Mouse (Mus musculus): ENCODE measurements around the gene Grk3. TPM values are rescaled to one million over a fixed set of nuclear protein-coding genes. Genes with fewer than 3 reads are reported as not detected.

Gene Grk3
- polyA plus RNA-seq, 1 experiment from 2014 or later = 18.2 TPM

- no peak for ATAC-seq (ENCODE audit: insufficient number of reproducible peaks, insufficient read depth, low FRiP score, low read depth)
- Histone ChIP-seq H3K36me3 (ENCODE audit: control insufficient read depth, insufficient read depth, low read length) (no peaks in the 10 kb centered on the region), H3K4me2 (replicated peaks; ENCODE audit: low read depth, low read length) (no peak overlapping the region), H3K27ac (ENCODE audit: low read length) (no peak overlapping the region), H3K27me3 (ENCODE audit: control insufficient read depth, insufficient read depth, low read length) (no peaks in the 10 kb centered on the region), H3K4me3 (ENCODE audit: low read depth, low read length) (no peak overlapping the region), H3K4me1 (ENCODE audit: control insufficient read depth, insufficient read depth, low read length) (peaks cover 20% of the 10 kb centered on the region; the same call in 1 of the 2 replicates), H3K9me3 (ENCODE audit: control insufficient read depth, low read depth, low read length) (no peaks in the 10 kb centered on the region), H3K9ac (replicated peaks; ENCODE audit: low read depth, low read length) (no peak overlapping the region)
- 58% methylated on average over 4 of the region's 4 CpGs for WGBS
Measured at GRCm38 (mm10) chr5:112963495-112963894, 52.1 kb downstream of the Grk3 start.

DNA sequence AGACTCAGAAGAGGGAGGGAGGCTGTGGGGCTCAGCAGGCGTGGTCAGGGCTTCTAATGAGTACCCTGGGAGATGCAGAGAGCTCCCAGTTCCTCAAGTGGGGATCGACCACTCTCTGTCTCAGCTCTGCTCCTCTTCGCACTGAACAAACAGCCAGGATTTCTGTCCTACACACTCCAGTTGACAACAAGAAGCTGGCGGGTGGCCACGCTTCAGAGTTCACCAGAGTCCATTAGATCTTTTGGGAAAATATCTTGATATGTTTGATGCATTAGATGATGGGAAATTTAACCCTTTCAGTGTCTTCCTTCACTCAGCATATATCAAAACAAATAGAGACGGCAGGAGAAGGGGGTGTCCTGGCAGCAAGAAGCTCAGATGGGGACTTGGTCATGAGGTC is 53.4 kb downstream of the Grk3 start:
- Histone ChIP-seq H3K4me1 (ENCODE audit: control insufficient read depth, insufficient read depth, low read length) (peaks cover 23% of the 10 kb centered on the region; the same call in 1 of the 2 replicates), H3K27me3 (ENCODE audit: control insufficient read depth, insufficient read depth, low read length) (no peaks in the 10 kb centered on the region), H3K9me3 (ENCODE audit: control insufficient read depth, low read depth, low read length) (no peaks in the 10 kb centered on the region), H3K4me3 (ENCODE audit: low read depth, low read length) (no peak overlapping the region), H3K9ac (replicated peaks; ENCODE audit: low read depth, low read length) (no peak overlapping the region), H3K4me2 (replicated peaks; ENCODE audit: low read depth, low read length) (no peak overlapping the region), H3K36me3 (ENCODE audit: control insufficient read depth, insufficient read depth, low read length) (no peaks in the 10 kb centered on the region), H3K27ac (ENCODE audit: low read length) (no peak overlapping the region)
- ATAC-seq (ENCODE audit: insufficient number of reproducible peaks, insufficient read depth, low FRiP score, low read depth) = no peak
- 78% methylated on average over 6 of the region's 6 CpGs for WGBS

DNA sequence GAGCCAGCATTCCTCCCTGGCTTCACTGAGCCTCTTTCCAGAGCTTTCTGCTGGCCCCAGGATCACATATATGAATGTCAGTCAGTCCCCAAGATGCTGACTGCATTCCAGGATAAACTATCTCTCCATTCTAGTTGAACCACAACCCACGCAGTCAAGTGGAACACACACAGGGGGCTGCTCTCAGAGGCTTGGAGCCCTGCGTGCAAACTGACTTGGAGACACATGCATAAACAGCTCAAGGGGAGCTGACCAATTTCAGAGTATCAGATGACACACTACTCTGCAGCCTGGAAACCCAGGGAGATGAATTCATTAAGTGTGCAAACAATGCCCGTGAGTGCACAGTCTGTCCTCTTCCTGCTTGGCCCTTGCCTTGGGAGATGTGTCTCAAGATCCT is 54.7 kb downstream of the Grk3 start:
- WGBS = 16% methylated on average over 3 of the region's 3 CpGs
- ATAC-seq (ENCODE audit: insufficient number of reproducible peaks, insufficient read depth, low FRiP score, low read depth) = no peak; the same call in 1 of the 2 replicates

GRCm38 (mm10) chr5:112958293-112958692 is 57.3 kb downstream of the Grk3 start:
- H3K4me3 ChIP-seq (ENCODE audit: low read depth, low read length) = no peak overlapping the region
- no peak overlapping the region for H3K9ac ChIP-seq (replicated peaks; ENCODE audit: low read depth, low read length)
- no peaks in the 10 kb centered on the region; the same call in 1 of the 2 replicates for H3K36me3 ChIP-seq (ENCODE audit: control insufficient read depth, insufficient read depth, low read length)
- ATAC-seq (ENCODE audit: insufficient number of reproducible peaks, insufficient read depth, low FRiP score, low read depth) = no peak
- H3K4me2 ChIP-seq (replicated peaks; ENCODE audit: low read depth, low read length) = no peak overlapping the region
- no peaks in the 10 kb centered on the region for H3K9me3 ChIP-seq (ENCODE audit: control insufficient read depth, low read depth, low read length)
- peaks cover 19% of the 10 kb centered on the region; the same call in 1 of the 2 replicates for H3K4me1 ChIP-seq (ENCODE audit: control insufficient read depth, insufficient read depth, low read length)
- no peak overlapping the region for H3K27ac ChIP-seq (ENCODE audit: low read length)
- 65% methylated on average over 5 of the region's 5 CpGs for WGBS
- H3K27me3 ChIP-seq (ENCODE audit: control insufficient read depth, insufficient read depth, low read length) = no peaks in the 10 kb centered on the region

More for the DNA sequence above, 54.7 kb downstream of the Grk3 start:
- Histone ChIP-seq H3K4me1 (ENCODE audit: control insufficient read depth, insufficient read depth, low read length) (peaks cover 23% of the 10 kb centered on the region; the same call in 1 of the 2 replicates), H3K36me3 (ENCODE audit: control insufficient read depth, insufficient read depth, low read length) (no peaks in the 10 kb centered on the region), H3K9ac (replicated peaks; ENCODE audit: low read depth, low read length) (no peak overlapping the region), H3K4me2 (replicated peaks; ENCODE audit: low read depth, low read length) (no peak overlapping the region), H3K27ac (ENCODE audit: low read length) (no peak overlapping the region), H3K4me3 (ENCODE audit: low read depth, low read length) (no peak overlapping the region), H3K27me3 (ENCODE audit: control insufficient read depth, insufficient read depth, low read length) (no peaks in the 10 kb centered on the region), H3K9me3 (ENCODE audit: control insufficient read depth, low read depth, low read length) (no peaks in the 10 kb centered on the region)

DNA sequence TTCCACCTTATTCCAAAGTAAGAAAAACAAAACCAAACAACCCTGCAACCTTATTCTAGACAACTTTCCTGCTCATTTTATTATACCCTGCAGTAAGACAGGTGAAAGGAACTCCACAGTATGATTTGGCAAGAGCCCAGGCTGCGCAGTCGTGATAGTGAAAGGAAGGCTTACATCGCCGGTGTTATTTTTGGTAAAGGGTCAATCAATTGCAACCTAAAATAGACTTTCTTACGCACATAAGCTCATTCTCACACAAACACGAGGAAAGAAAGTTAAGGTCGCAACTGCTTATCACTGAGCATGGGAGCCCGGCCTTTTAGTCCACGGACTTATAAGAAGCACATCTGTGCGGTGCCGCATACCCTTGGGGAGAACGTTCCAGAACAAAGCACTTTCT is 58.8 kb downstream of the Grk3 start:
- WGBS = 72% methylated on average over 12 of the region's 12 CpGs
- Histone ChIP-seq H3K4me2 (replicated peaks; ENCODE audit: low read depth, low read length) (no peak overlapping the region), H3K4me1 (ENCODE audit: control insufficient read depth, insufficient read depth, low read length) (peaks cover 18% of the 10 kb centered on the region; the same call in 1 of the 2 replicates), H3K27me3 (ENCODE audit: control insufficient read depth, insufficient read depth, low read length) (no peaks in the 10 kb centered on the region), H3K4me3 (ENCODE audit: low read depth, low read length) (no peak overlapping the region), H3K9me3 (ENCODE audit: control insufficient read depth, low read depth, low read length) (no peaks in the 10 kb centered on the region), H3K36me3 (ENCODE audit: control insufficient read depth, insufficient read depth, low read length) (no peaks in the 10 kb centered on the region; the same call in 1 of the 2 replicates), H3K27ac (ENCODE audit: low read length) (no peak overlapping the region), H3K9ac (replicated peaks; ENCODE audit: low read depth, low read length) (no peak overlapping the region)
- no peak for ATAC-seq (ENCODE audit: insufficient number of reproducible peaks, insufficient read depth, low FRiP score, low read depth)

GRCm38 (mm10) chr5:112956368-112956767 is 59.2 kb downstream of the Grk3 start:
- 87% methylated on average over 8 of the region's 8 CpGs for WGBS
- no peaks in the 10 kb centered on the region for H3K9me3 ChIP-seq (ENCODE audit: control insufficient read depth, low read depth, low read length)
- no peak for ATAC-seq (ENCODE audit: insufficient number of reproducible peaks, insufficient read depth, low FRiP score, low read depth)
- H3K36me3 ChIP-seq (ENCODE audit: control insufficient read depth, insufficient read depth, low read length) = no peaks in the 10 kb centered on the region; the same call in 1 of the 2 replicates
- no peaks in the 10 kb centered on the region for H3K27me3 ChIP-seq (ENCODE audit: control insufficient read depth, insufficient read depth, low read length)
- H3K4me1 ChIP-seq (ENCODE audit: control insufficient read depth, insufficient read depth, low read length) = peaks cover 14% of the 10 kb centered on the region; the same call in 1 of the 2 replicates
- H3K27ac ChIP-seq (ENCODE audit: low read length) = no peak overlapping the region
- H3K4me2 ChIP-seq (replicated peaks; ENCODE audit: low read depth, low read length) = no peak overlapping the region
- no peak overlapping the region for H3K4me3 ChIP-seq (ENCODE audit: low read depth, low read length)
- H3K9ac ChIP-seq (replicated peaks; ENCODE audit: low read depth, low read length) = no peak overlapping the region

DNA sequence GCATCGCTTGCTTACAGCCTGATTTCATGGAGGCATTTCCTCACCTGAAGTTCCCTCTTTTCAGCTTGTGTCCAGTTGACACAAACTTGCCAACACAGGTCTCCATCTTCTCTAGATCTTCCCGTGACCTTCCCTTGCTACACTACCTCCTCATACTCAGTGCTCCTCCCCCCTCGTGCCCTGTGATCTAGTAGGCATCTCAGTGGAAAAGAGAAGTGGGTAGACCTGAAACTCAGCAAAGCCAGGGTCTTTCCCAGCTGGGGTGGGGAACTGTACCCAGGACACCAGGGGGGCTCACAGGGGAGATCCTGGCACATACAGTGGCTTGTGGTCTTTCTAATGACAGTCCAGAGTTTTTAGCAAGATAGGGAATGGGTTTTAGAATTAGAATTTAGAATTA is 64.7 kb downstream of the Grk3 start:
- no peaks in the 10 kb centered on the region for H3K27me3 ChIP-seq (ENCODE audit: control insufficient read depth, insufficient read depth, low read length)
- no peak overlapping the region for H3K27ac ChIP-seq (ENCODE audit: low read length)
- 83% methylated on average over 3 of the region's 3 CpGs for WGBS
- ATAC-seq (ENCODE audit: insufficient number of reproducible peaks, insufficient read depth, low FRiP score, low read depth) = no peak
- H3K4me2 ChIP-seq (replicated peaks; ENCODE audit: low read depth, low read length) = no peak overlapping the region
- no peaks in the 10 kb centered on the region for H3K9me3 ChIP-seq (ENCODE audit: control insufficient read depth, low read depth, low read length)
- no peak overlapping the region for H3K9ac ChIP-seq (replicated peaks; ENCODE audit: low read depth, low read length)
- H3K4me1 ChIP-seq (ENCODE audit: control insufficient read depth, insufficient read depth, low read length) = no peaks in the 10 kb centered on the region
- H3K36me3 ChIP-seq (ENCODE audit: control insufficient read depth, insufficient read depth, low read length) = peaks cover 3% of the 10 kb centered on the region; the same call in 1 of the 2 replicates
- H3K4me3 ChIP-seq (ENCODE audit: low read depth, low read length) = no peak overlapping the region

DNA sequence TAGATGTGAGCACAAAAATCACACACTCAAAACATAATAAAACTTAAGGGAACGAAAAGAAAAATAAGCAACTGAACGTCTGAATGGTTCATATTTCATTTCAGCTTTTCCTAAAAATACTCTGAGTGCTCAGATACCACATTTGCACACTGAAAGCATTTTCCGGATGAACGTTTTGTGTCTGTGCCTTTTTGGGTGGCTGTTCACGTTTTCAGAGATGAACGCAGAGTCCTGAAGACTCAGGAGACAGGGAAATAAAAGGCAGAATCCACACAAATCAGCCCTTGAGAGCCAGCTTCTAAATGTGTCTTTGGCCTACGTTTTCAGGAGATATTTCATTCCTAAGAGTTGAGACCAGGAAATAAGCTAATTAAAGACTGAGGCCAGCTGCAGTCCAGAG is 69.7 kb downstream of the Grk3 start:
- no peak for ATAC-seq (ENCODE audit: insufficient number of reproducible peaks, insufficient read depth, low FRiP score, low read depth)

GRCm38 (mm10) chr5:112942244-112942643 is 73.3 kb downstream of the Grk3 start:
- H3K4me1 ChIP-seq (ENCODE audit: control insufficient read depth, insufficient read depth, low read length) = no peaks in the 10 kb centered on the region
- H3K9me3 ChIP-seq (ENCODE audit: control insufficient read depth, low read depth, low read length) = no peaks in the 10 kb centered on the region
- H3K4me2 ChIP-seq (replicated peaks; ENCODE audit: low read depth, low read length) = no peak overlapping the region
- H3K27ac ChIP-seq (ENCODE audit: low read length) = no peak overlapping the region
- no peak for ATAC-seq (ENCODE audit: insufficient number of reproducible peaks, insufficient read depth, low FRiP score, low read depth)
- H3K27me3 ChIP-seq (ENCODE audit: control insufficient read depth, insufficient read depth, low read length) = no peaks in the 10 kb centered on the region
- 76% methylated on average over 7 of the region's 7 CpGs for WGBS
- H3K9ac ChIP-seq (replicated peaks; ENCODE audit: low read depth, low read length) = no peak overlapping the region
- H3K36me3 ChIP-seq (ENCODE audit: control insufficient read depth, insufficient read depth, low read length) = peaks cover 3% of the 10 kb centered on the region; the same call in 1 of the 2 replicates
- no peak overlapping the region for H3K4me3 ChIP-seq (ENCODE audit: low read depth, low read length)

More for the DNA sequence above, 69.7 kb downstream of the Grk3 start:
- Histone ChIP-seq H3K4me3 (ENCODE audit: low read depth, low read length) (no peak overlapping the region), H3K4me2 (replicated peaks; ENCODE audit: low read depth, low read length) (no peak overlapping the region), H3K9me3 (ENCODE audit: control insufficient read depth, low read depth, low read length) (no peaks in the 10 kb centered on the region), H3K9ac (replicated peaks; ENCODE audit: low read depth, low read length) (no peak overlapping the region), H3K27me3 (ENCODE audit: control insufficient read depth, insufficient read depth, low read length) (no peaks in the 10 kb centered on the region), H3K27ac (ENCODE audit: low read length) (no peak overlapping the region), H3K36me3 (ENCODE audit: control insufficient read depth, insufficient read depth, low read length) (0 out of 2 replicates have a peak, but pooled peaks cover 3% of the 10 kb centered on the region), H3K4me1 (ENCODE audit: control insufficient read depth, insufficient read depth, low read length) (no peaks in the 10 kb centered on the region)
- 55% methylated on average over 7 of the region's 7 CpGs for WGBS

All from stomach, embryonic 14.5 days (tissue).